Mouse (Mus musculus): ENCODE results near the gene Gm5798. TPM values are rescaled to one million over a fixed set of nuclear protein-coding genes. Genes with fewer than 3 reads are reported as not detected.
"Not testable (repeated sequence)": the region's sequence is repeated elsewhere in the genome, so short reads cannot be mapped to it uniquely, and the experiment has no call there.

Gene Gm5798
- not detected for total RNA-seq (2021)
- long read RNA-seq, experiment 1 = 0 reads
- long read RNA-seq, experiment 2 = 0 reads

- H3K27ac ChIP-seq; H3K4me3 ChIP-seq; DNase-seq (ENCODE audit: low spot score in 2 of 2): not testable (repeated sequence)
These were observed at the start of gene Gm5798 for GRCm38 (mm10) chr14:41348309-41348708. Gene Gm5798 (plus strand): TSS chr14:41348609.

GRCm38 (mm10) chr14:41386279-41386678 lies 37.9 kb downstream of the Gm5798 start, which contains the start of gene Gm7945:
Gene Gm7945 (minus strand): TSS chr14:41386379.
- DNase-seq (ENCODE audit: low spot score in 2 of 2); H3K27ac ChIP-seq; H3K4me3 ChIP-seq: not testable (repeated sequence)

Other genes with a start within 250 kb of the Gm5798 start
- not detected for gene Mat1a, start 243.6 kb upstream of the Gm5798 start, total RNA-seq (2021)
- not detected for gene Sftpa1, start 216.8 kb upstream of the Gm5798 start, total RNA-seq (2021)
- gene Mbl1, start 197.2 kb upstream of the Gm5798 start, total RNA-seq (2021) = not detected
- gene Sftpd, start 163.5 kb upstream of the Gm5798 start, total RNA-seq (2021) = not detected
- gene Gm2832, start 69.8 kb upstream of the Gm5798 start, total RNA-seq (2021) = not detected
- gene Gm7945, start 37.8 kb downstream of the Gm5798 start, total RNA-seq (2021) = not detected
- gene Gm6482, start 59.7 kb downstream of the Gm5798 start, total RNA-seq (2021) = not detected
- gene Gm7954, start 104.9 kb downstream of the Gm5798 start, total RNA-seq (2021) = not detected
- gene Gm3486, start 140.9 kb downstream of the Gm5798 start, total RNA-seq (2021) = 1 to 10 TPM in 1 of 2 experiments, not detected in 1; 1.8 TPM
- gene Gm7970, start 207.0 kb downstream of the Gm5798 start, total RNA-seq (2021) = not detected
- gene 1700049E17Rik2, start 224.6 kb downstream of the Gm5798 start, total RNA-seq (2021) = 1 to 10 TPM in 1 of 2 experiments, not detected in 1; 1.4 TPM

Measured in layer of hippocampus, adult 2 months (tissue).